Mouse (Mus musculus) heart, adult 11 months (tissue): ENCODE measurements around the gene Nhlh1.
A peak's percentile ranks its signal among the peaks of the same experiment; 100 is the strongest.

ENCODE experiments used
- DNase-seq: peaks from one replicate; pipeline ENCODE4 v3.0.0; 2022

Gene Nhlh1

GRCm38 (mm10) chr1:172015312-172015939 lies 41.9 kb downstream of the Nhlh1 start:
- peak; percentile 85 for DNase-seq

GRCm38 (mm10) chr1:172014771-172015170 lies 42.6 kb downstream of the Nhlh1 start:
- DNase-seq, result peak; percentile 82

- peak; percentile 91 for DNase-seq
These were observed 45.3 kb downstream of the Nhlh1 start for GRCm38 (mm10) chr1:172012030-172012429.

- DNase-seq, result peak; percentile 79
These were observed 47.1 kb downstream of the Nhlh1 start for GRCm38 (mm10) chr1:172010042-172010824.

GRCm38 (mm10) chr1:172009406-172009805 lies 48.0 kb downstream of the Nhlh1 start:
- DNase-seq, result peak; percentile 83

- peak; percentile 88 for DNase-seq
These were observed 49.0 kb downstream of the Nhlh1 start for GRCm38 (mm10) chr1:172008351-172008750.

GRCm38 (mm10) chr1:172007761-172008160 lies 49.6 kb downstream of the Nhlh1 start:
- DNase-seq, result peak; percentile 72
